Mouse (Mus musculus): ENCODE data around the gene Uchl3.
A peak's percentile ranks its signal among the peaks of the same experiment; 100 is the strongest.

The Uchl3 gene

GRCm38 (mm10) chr14:101653581-101654525 is at the start of gene Uchl3:
Uchl3 (plus strand) TSS chr14:101653967.
- DNase-seq (ENCODE audit: low spot score) = peak; percentile 99

GRCm38 (mm10) chr14:101605843-101606242 is 47.9 kb upstream of the Uchl3 start:
- no peak for DNase-seq (ENCODE audit: low spot score)

GRCm38 (mm10) chr14:101607631-101608518 is 45.9 kb upstream of the Uchl3 start:
- peak; percentile 67 for DNase-seq (ENCODE audit: low spot score)

GRCm38 (mm10) chr14:101608519-101609368 is 45.0 kb upstream of the Uchl3 start, which contains the start of gene Tbc1d4:
Tbc1d4 (minus strand) TSS chr14:101609191.
- DNase-seq (ENCODE audit: low spot score) = peak; percentile 87

GRCm38 (mm10) chr14:101610701-101611100 is 43.1 kb upstream of the Uchl3 start:
- no peak for DNase-seq (ENCODE audit: low spot score)

- no peak for DNase-seq (ENCODE audit: low spot score)
Observed at GRCm38 (mm10) chr14:101613206-101613605, 40.6 kb upstream of the Uchl3 start.

GRCm38 (mm10) chr14:101616178-101616577 is 37.6 kb upstream of the Uchl3 start:
- no peak for DNase-seq (ENCODE audit: low spot score)

- DNase-seq (ENCODE audit: low spot score) = no peak
Observed at GRCm38 (mm10) chr14:101617680-101618079, 36.1 kb upstream of the Uchl3 start.

GRCm38 (mm10) chr14:101630548-101630947 is 23.2 kb upstream of the Uchl3 start:
- no peak for DNase-seq (ENCODE audit: low spot score)

- DNase-seq (ENCODE audit: low spot score) = no peak
Observed at GRCm38 (mm10) chr14:101635765-101636164, 18.0 kb upstream of the Uchl3 start.

- no peak for DNase-seq (ENCODE audit: low spot score)
Observed at GRCm38 (mm10) chr14:101637381-101637780, 16.4 kb upstream of the Uchl3 start.

GRCm38 (mm10) chr14:101640153-101640843 is 13.5 kb upstream of the Uchl3 start, which contains the start of gene Commd6:
Commd6 (minus strand) TSS chr14:101640686.
- peak; percentile 92 for DNase-seq (ENCODE audit: low spot score)

- no peak for DNase-seq (ENCODE audit: low spot score)
Observed at GRCm38 (mm10) chr14:101644948-101645347, 8.8 kb upstream of the Uchl3 start.

- no peak for DNase-seq (ENCODE audit: low spot score)
Observed at GRCm38 (mm10) chr14:101650551-101650950, 3.2 kb upstream of the Uchl3 start.

- DNase-seq (ENCODE audit: low spot score) = no peak
Observed at GRCm38 (mm10) chr14:101652571-101652970, 1.2 kb upstream of the Uchl3 start.

- DNase-seq (ENCODE audit: low spot score) = peak; percentile 48
Observed at GRCm38 (mm10) chr14:101654526-101654909, 751 bp downstream of the Uchl3 start.

- DNase-seq (ENCODE audit: low spot score) = no peak
Observed at GRCm38 (mm10) chr14:101656307-101656706, 2.5 kb downstream of the Uchl3 start.

GRCm38 (mm10) chr14:101661654-101662412 is 8.1 kb downstream of the Uchl3 start:
- no peak for DNase-seq (ENCODE audit: low spot score)

- DNase-seq (ENCODE audit: low spot score) = no peak
Observed at GRCm38 (mm10) chr14:101664274-101664673, 10.5 kb downstream of the Uchl3 start.

GRCm38 (mm10) chr14:101666056-101666455 is 12.3 kb downstream of the Uchl3 start:
- no peak for DNase-seq (ENCODE audit: low spot score)

All from testis, postnatal 10 days (tissue).